Mouse (Mus musculus): ENCODE data around the gene Mturn. TPM values are rescaled to one million over a fixed set of nuclear protein-coding genes. Genes with fewer than 3 reads are reported as not detected.

Gene Mturn
- polyA plus RNA-seq, 1 experiment from 2014 or later: 18.5 TPM

Other genes with a start within 250 kb of the Mturn start
- gene Scrn1, start 115.1 kb upstream of the Mturn start, polyA plus RNA-seq (2014; fragmentation: Nextera tagmentation; extraction: Ambion mirVana): 102 and 123 TPM in 2 replicates
- 25.8 and 25.9 TPM in 2 replicates for gene Plekha8, start 86.5 kb upstream of the Mturn start, polyA plus RNA-seq (2014; fragmentation: Nextera tagmentation; extraction: Ambion mirVana)
- gene Fkbp14, start 84.3 kb upstream of the Mturn start, polyA plus RNA-seq (2014; fragmentation: Nextera tagmentation; extraction: Ambion mirVana): 15.4 and 18.8 TPM in 2 replicates
- 2.8 and 3.0 TPM in 2 replicates for gene Znrf2, start 135.3 kb downstream of the Mturn start, polyA plus RNA-seq (2014; fragmentation: Nextera tagmentation; extraction: Ambion mirVana)

Measured in forebrain, embryonic 11.5 days (tissue).